Mouse (Mus musculus): ENCODE measurements around the gene Dpy30.

Gene Dpy30

GRCm38 (mm10) chr17:74264333-74265155 is 59.2 kb downstream of the Dpy30 start:
- DNase-seq (ENCODE audit: low spot score in 2 of 2): no peak

GRCm38 (mm10) chr17:74262415-74262814 is 61.3 kb downstream of the Dpy30 start:
- no peak for DNase-seq (ENCODE audit: low spot score in 2 of 2)

Data from spleen, postnatal 36 days (tissue).